Mouse (Mus musculus) adrenal gland, postnatal 10 days (tissue): ENCODE measurements at regions not wholly inside any gene's neighbourhood (a gene's known extent, or its start where the extent isn't known, plus 50 kb on each side); places are given as distances from the start of the nearest gene placed in this dataset.

Experiments
- DNase-seq: peaks from one replicate; pipeline ENCODE4 v3.0.0; 2021; ENCODE audit warnings: mixed read lengths

DNA sequence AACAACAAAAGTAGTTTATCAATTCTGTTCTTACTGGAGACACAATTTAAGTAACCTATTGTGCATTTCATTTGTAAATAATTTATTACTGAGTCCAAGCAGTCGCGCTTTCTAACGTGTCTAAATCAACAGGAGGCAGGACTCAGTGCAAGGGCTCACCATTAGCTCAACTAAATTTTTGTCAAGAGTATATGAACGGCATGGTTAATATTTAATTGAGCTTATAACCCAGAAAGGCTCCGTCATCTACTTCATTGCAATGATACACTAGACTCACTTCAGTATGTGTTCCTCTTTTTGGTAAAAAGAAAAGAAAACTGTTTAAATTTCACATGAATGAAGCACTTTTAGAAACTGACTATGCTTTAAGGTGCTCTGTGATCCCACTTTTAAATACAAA, 61.5 kb upstream of the BC052040 start:
- DNase-seq = no peak

DNA sequence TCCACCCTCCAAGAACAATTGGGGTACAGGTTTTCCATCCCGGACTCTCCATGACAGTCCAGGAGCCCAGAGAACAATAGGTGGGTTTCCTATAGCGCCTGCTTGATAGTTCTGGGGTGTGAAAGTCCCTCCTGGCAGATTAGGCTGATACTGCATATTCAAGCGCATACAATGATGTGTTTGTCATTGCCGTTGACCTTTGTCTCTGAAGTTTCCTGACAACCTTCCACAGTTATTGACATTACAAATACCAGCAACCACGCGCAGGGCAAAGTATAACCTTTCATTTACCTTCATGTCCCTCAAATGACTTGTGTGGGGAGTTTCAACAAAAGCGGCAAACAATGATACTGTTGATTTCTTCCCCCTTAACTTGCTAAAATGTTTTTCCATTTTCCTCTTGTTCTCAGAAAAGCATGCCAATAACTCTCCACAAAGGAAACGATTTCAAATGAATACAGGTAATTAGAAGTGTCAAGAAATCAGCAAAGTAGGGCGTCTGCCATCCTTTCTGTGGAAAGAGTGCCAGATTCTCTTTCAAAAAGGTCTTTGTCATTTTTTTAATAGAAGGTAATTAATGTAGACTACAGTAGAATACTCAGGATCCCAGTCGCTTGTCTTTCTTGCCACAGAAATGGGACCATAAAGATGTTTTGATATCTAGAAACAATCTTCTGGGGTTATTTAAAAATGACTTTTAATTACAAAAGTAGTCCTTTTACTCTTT, 60.9 kb upstream of the BC052040 start:
- no peak for DNase-seq

DNA sequence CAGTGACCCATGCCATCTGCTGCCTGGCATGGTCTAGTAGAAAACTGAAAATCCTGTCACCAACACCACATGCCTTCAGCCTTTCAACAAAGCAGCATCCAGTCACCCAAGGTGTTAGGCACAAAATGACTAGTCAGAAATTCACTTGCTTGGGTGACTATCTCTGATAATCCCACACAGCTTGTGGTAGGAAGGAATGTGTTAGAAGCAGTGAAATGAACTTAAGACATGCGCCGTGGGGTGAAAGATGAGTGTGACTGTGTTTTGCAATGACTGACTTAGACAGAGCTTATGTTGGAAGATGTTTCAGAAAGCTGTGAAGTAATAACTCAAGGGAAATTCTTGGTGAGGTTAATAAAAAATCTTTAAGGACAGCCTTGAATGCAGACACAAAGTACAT, 51.6 kb upstream of the BC052040 start:
- DNase-seq = no peak
